Mouse (Mus musculus): ENCODE results near the gene Nfib. TPM values are rescaled to one million over a fixed set of nuclear protein-coding genes. Genes with fewer than 3 reads are reported as not detected.

Gene Nfib
- total RNA-seq, 1 experiment from 2014 or later: 0.10 TPM

GRCm38 (mm10) chr4:82368091-82368775, 337.3 kb downstream of the Nfib start:
- no peak for ATAC-seq (replicated peaks in 1 of 2; ENCODE audit: insufficient read depth in 1 of 2, low FRiP score in 2 of 2, low TSS enrichment in 1 of 2, low read depth in 1 of 2, poor library complexity in 2 of 2, severe bottlenecking in 2 of 2)

- ATAC-seq (replicated peaks in 1 of 2; ENCODE audit: insufficient read depth in 1 of 2, low FRiP score in 2 of 2, low TSS enrichment in 1 of 2, low read depth in 1 of 2, poor library complexity in 2 of 2, severe bottlenecking in 2 of 2): peak; percentile 84 to 89
Measured at GRCm38 (mm10) chr4:82364696-82365385, 340.7 kb downstream of the Nfib start.

- no peak for ATAC-seq (replicated peaks in 1 of 2; ENCODE audit: insufficient read depth in 1 of 2, low FRiP score in 2 of 2, low TSS enrichment in 1 of 2, low read depth in 1 of 2, poor library complexity in 2 of 2, severe bottlenecking in 2 of 2)
Measured at GRCm38 (mm10) chr4:82363951-82364350, 341.6 kb downstream of the Nfib start.

- no peak for ATAC-seq (replicated peaks in 1 of 2; ENCODE audit: insufficient read depth in 1 of 2, low FRiP score in 2 of 2, low TSS enrichment in 1 of 2, low read depth in 1 of 2, poor library complexity in 2 of 2, severe bottlenecking in 2 of 2)
Measured at GRCm38 (mm10) chr4:82362294-82362693, 343.3 kb downstream of the Nfib start.

GRCm38 (mm10) chr4:82360081-82360511, 345.5 kb downstream of the Nfib start:
- ATAC-seq (replicated peaks in 1 of 2; ENCODE audit: insufficient read depth in 1 of 2, low FRiP score in 2 of 2, low TSS enrichment in 1 of 2, low read depth in 1 of 2, poor library complexity in 2 of 2, severe bottlenecking in 2 of 2): no peak

- ATAC-seq (replicated peaks in 1 of 2; ENCODE audit: insufficient read depth in 1 of 2, low FRiP score in 2 of 2, low TSS enrichment in 1 of 2, low read depth in 1 of 2, poor library complexity in 2 of 2, severe bottlenecking in 2 of 2): peak; percentile 93
Measured at GRCm38 (mm10) chr4:82359110-82359509, 346.4 kb downstream of the Nfib start.

GRCm38 (mm10) chr4:82349006-82349405, 356.5 kb downstream of the Nfib start:
- ATAC-seq (replicated peaks in 1 of 2; ENCODE audit: insufficient read depth in 1 of 2, low FRiP score in 2 of 2, low TSS enrichment in 1 of 2, low read depth in 1 of 2, poor library complexity in 2 of 2, severe bottlenecking in 2 of 2): no peak

- ATAC-seq (replicated peaks in 1 of 2; ENCODE audit: insufficient read depth in 1 of 2, low FRiP score in 2 of 2, low TSS enrichment in 1 of 2, low read depth in 1 of 2, poor library complexity in 2 of 2, severe bottlenecking in 2 of 2): no peak
Measured at GRCm38 (mm10) chr4:82344787-82345186, 360.8 kb downstream of the Nfib start.

GRCm38 (mm10) chr4:82344224-82344623, 361.3 kb downstream of the Nfib start:
- no peak for ATAC-seq (replicated peaks in 1 of 2; ENCODE audit: insufficient read depth in 1 of 2, low FRiP score in 2 of 2, low TSS enrichment in 1 of 2, low read depth in 1 of 2, poor library complexity in 2 of 2, severe bottlenecking in 2 of 2)

GRCm38 (mm10) chr4:82338930-82339329, 366.6 kb downstream of the Nfib start:
- ATAC-seq (replicated peaks in 1 of 2; ENCODE audit: insufficient read depth in 1 of 2, low FRiP score in 2 of 2, low TSS enrichment in 1 of 2, low read depth in 1 of 2, poor library complexity in 2 of 2, severe bottlenecking in 2 of 2): no peak

GRCm38 (mm10) chr4:82338481-82338880, 367.1 kb downstream of the Nfib start:
- ATAC-seq (replicated peaks in 1 of 2; ENCODE audit: insufficient read depth in 1 of 2, low FRiP score in 2 of 2, low TSS enrichment in 1 of 2, low read depth in 1 of 2, poor library complexity in 2 of 2, severe bottlenecking in 2 of 2): no peak

- ATAC-seq (replicated peaks in 1 of 2; ENCODE audit: insufficient read depth in 1 of 2, low FRiP score in 2 of 2, low TSS enrichment in 1 of 2, low read depth in 1 of 2, poor library complexity in 2 of 2, severe bottlenecking in 2 of 2): no peak
Measured at GRCm38 (mm10) chr4:82336951-82337381, 368.6 kb downstream of the Nfib start.

- no peak for ATAC-seq (replicated peaks in 1 of 2; ENCODE audit: insufficient read depth in 1 of 2, low FRiP score in 2 of 2, low TSS enrichment in 1 of 2, low read depth in 1 of 2, poor library complexity in 2 of 2, severe bottlenecking in 2 of 2)
Measured at GRCm38 (mm10) chr4:82335266-82335865, 370.2 kb downstream of the Nfib start.

GRCm38 (mm10) chr4:82333413-82333812, 372.1 kb downstream of the Nfib start:
- no peak for ATAC-seq (replicated peaks in 1 of 2; ENCODE audit: insufficient read depth in 1 of 2, low FRiP score in 2 of 2, low TSS enrichment in 1 of 2, low read depth in 1 of 2, poor library complexity in 2 of 2, severe bottlenecking in 2 of 2)

GRCm38 (mm10) chr4:82330095-82330494, 375.5 kb downstream of the Nfib start:
- peak; percentile 32 to 56; a peak in 1 of 4 replicates for ATAC-seq (replicated peaks in 1 of 2; ENCODE audit: insufficient read depth in 1 of 2, low FRiP score in 2 of 2, low TSS enrichment in 1 of 2, low read depth in 1 of 2, poor library complexity in 2 of 2, severe bottlenecking in 2 of 2)

GRCm38 (mm10) chr4:82326140-82326529, 379.4 kb downstream of the Nfib start:
- ATAC-seq (replicated peaks in 1 of 2; ENCODE audit: insufficient read depth in 1 of 2, low FRiP score in 2 of 2, low TSS enrichment in 1 of 2, low read depth in 1 of 2, poor library complexity in 2 of 2, severe bottlenecking in 2 of 2): no peak

GRCm38 (mm10) chr4:82325409-82326139, 380.0 kb downstream of the Nfib start:
- ATAC-seq (replicated peaks in 1 of 2; ENCODE audit: insufficient read depth in 1 of 2, low FRiP score in 2 of 2, low TSS enrichment in 1 of 2, low read depth in 1 of 2, poor library complexity in 2 of 2, severe bottlenecking in 2 of 2): no peak

GRCm38 (mm10) chr4:82324977-82325376, 380.6 kb downstream of the Nfib start:
- ATAC-seq (replicated peaks in 1 of 2; ENCODE audit: insufficient read depth in 1 of 2, low FRiP score in 2 of 2, low TSS enrichment in 1 of 2, low read depth in 1 of 2, poor library complexity in 2 of 2, severe bottlenecking in 2 of 2): no peak
